Mouse (Mus musculus): Measurements from ENCODE around the gene Mylk3.

Mylk3 gene

GRCm38 (mm10) chr8:85386205-85386604, at the start of gene Mylk3:
Gene Mylk3 (minus strand): TSS chr8:85386345.
- no peak for DNase-seq (ENCODE audit: low spot score in 2 of 2)

- no peak for DNase-seq (ENCODE audit: low spot score in 2 of 2)
These were observed 49.6 kb upstream of the Mylk3 start for GRCm38 (mm10) chr8:85435736-85436135.

GRCm38 (mm10) chr8:85434817-85435216, 48.7 kb upstream of the Mylk3 start:
- no peak for DNase-seq (ENCODE audit: low spot score in 2 of 2)

GRCm38 (mm10) chr8:85433017-85433393, 46.9 kb upstream of the Mylk3 start:
- DNase-seq (ENCODE audit: low spot score in 2 of 2) = no peak

GRCm38 (mm10) chr8:85432168-85433016, 46.2 kb upstream of the Mylk3 start, which contains the start of gene 4921524J17Rik:
Gene 4921524J17Rik (minus strand): TSS chr8:85432833.
- DNase-seq (ENCODE audit: low spot score in 2 of 2) = peak; percentile 96 to 97

- no peak for DNase-seq (ENCODE audit: low spot score in 2 of 2)
These were observed 45.4 kb upstream of the Mylk3 start for GRCm38 (mm10) chr8:85431281-85432167.

- no peak for DNase-seq (ENCODE audit: low spot score in 2 of 2)
These were observed 44.7 kb upstream of the Mylk3 start for GRCm38 (mm10) chr8:85430801-85431200.

GRCm38 (mm10) chr8:85429219-85429618, 43.1 kb upstream of the Mylk3 start:
- no peak for DNase-seq (ENCODE audit: low spot score in 2 of 2)

GRCm38 (mm10) chr8:85427026-85427425, 40.9 kb upstream of the Mylk3 start:
- DNase-seq (ENCODE audit: low spot score in 2 of 2) = no peak

GRCm38 (mm10) chr8:85421329-85421728, 35.2 kb upstream of the Mylk3 start:
- no peak for DNase-seq (ENCODE audit: low spot score in 2 of 2)

- DNase-seq (ENCODE audit: low spot score in 2 of 2) = no peak
These were observed 22.4 kb upstream of the Mylk3 start for GRCm38 (mm10) chr8:85408526-85408925.

- DNase-seq (ENCODE audit: low spot score in 2 of 2) = peak in 1 of 2 experiments; percentile 48
These were observed 21.9 kb upstream of the Mylk3 start for GRCm38 (mm10) chr8:85408053-85408505.

GRCm38 (mm10) chr8:85405961-85406360, 19.8 kb upstream of the Mylk3 start:
- no peak for DNase-seq (ENCODE audit: low spot score in 2 of 2)

- no peak for DNase-seq (ENCODE audit: low spot score in 2 of 2)
These were observed 19.3 kb upstream of the Mylk3 start for GRCm38 (mm10) chr8:85405418-85405817.

- DNase-seq (ENCODE audit: low spot score in 2 of 2) = no peak
These were observed 12.4 kb upstream of the Mylk3 start for GRCm38 (mm10) chr8:85398548-85398947.

- DNase-seq (ENCODE audit: low spot score in 2 of 2) = peak; percentile 69 to 84
These were observed 11.4 kb upstream of the Mylk3 start for GRCm38 (mm10) chr8:85397508-85397907.

- DNase-seq (ENCODE audit: low spot score in 2 of 2) = no peak
These were observed 10.4 kb upstream of the Mylk3 start for GRCm38 (mm10) chr8:85396432-85397079.

GRCm38 (mm10) chr8:85395681-85396431, 9.7 kb upstream of the Mylk3 start:
- no peak for DNase-seq (ENCODE audit: low spot score in 2 of 2)

- no peak for DNase-seq (ENCODE audit: low spot score in 2 of 2)
These were observed 8.9 kb upstream of the Mylk3 start for GRCm38 (mm10) chr8:85395017-85395416.

GRCm38 (mm10) chr8:85393199-85393598, 7.1 kb upstream of the Mylk3 start:
- no peak for DNase-seq (ENCODE audit: low spot score in 2 of 2)

GRCm38 (mm10) chr8:85391438-85391837, 5.3 kb upstream of the Mylk3 start:
- DNase-seq (ENCODE audit: low spot score in 2 of 2) = no peak
